Mouse (Mus musculus) MEL (cell line): ENCODE data around the gene Sept9.

Experiments used
- MAX ChIP-seq: IDR thresholded peaks from 2 replicates; pipeline ENCODE4 v1.6.1; 2011; ENCODE audit warnings: low read length, improper control_type of control experiment
- POLR2A ChIP-seq, 2 experiments: IDR thresholded peaks; 2 replicates each; pipeline ENCODE4 v1.6.1; 2011 to 2012; ENCODE audit warnings: low read length in 2 of 2, mild to moderate bottlenecking in 2 of 2, control low read depth in 1 of 2, improper control_type of control experiment in 1 of 2, low read depth in 1 of 2, moderate library complexity in 1 of 2; ENCODE audit not compliant: control insufficient read depth in 1 of 2, insufficient read depth in 1 of 2, poor library complexity in 1 of 2

- TF ChIP-seq POLR2A (IDR thresholded peaks at IDR 0.05; ENCODE audit: control insufficient read depth in 1 of 2, insufficient read depth in 1 of 2, low read depth in 1 of 2, low read length in 2 of 2, poor library complexity in 1 of 2): no peak
- TF ChIP-seq MAX: no peak
Observed at GRCm38 (mm10) chr11:117354107-117354506, 154.6 kb downstream of the Sept9 start.
